Mouse (Mus musculus): ENCODE results near the gene Raver2. TPM values are rescaled to one million over a fixed set of nuclear protein-coding genes. Genes with fewer than 3 reads are reported as not detected.

The Raver2 gene
- polyA plus RNA-seq, 1 experiment from 2014 or later: 9.1 TPM

DNA sequence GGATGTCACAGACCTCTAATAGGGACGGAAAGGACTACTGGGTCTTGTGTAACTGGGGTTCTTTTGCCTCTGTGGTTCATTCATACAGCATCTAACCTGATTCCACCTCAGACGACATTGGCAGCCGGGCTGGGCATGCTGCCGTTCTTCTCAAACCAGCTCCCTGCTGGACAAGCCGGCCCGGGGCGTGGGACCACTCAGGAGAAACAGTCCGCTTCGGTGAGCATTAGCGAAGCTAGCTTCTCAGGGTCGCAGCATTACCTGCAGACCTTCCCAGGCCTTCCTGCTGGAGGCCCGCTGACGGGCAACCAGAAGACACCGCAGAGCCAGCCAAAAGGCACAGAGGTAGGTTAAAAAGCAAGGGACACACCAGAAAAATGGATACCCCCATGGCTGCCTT lies 67.1 kb downstream of the Raver2 start:
- Histone ChIP-seq H3K36me3 (peaks cover 18% of the 10 kb centered on the region), H3K27ac (no peak overlapping the region), H3K27me3 (ENCODE audit: insufficient read depth, poor library complexity, severe bottlenecking) (no peaks in the 10 kb centered on the region), H3K4me3 (no peak overlapping the region), H3K4me1 (replicated peaks) (no peaks in the 10 kb centered on the region), H3K9me3 (no peaks in the 10 kb centered on the region)
- WGBS: 91% methylated on average over 14 of the region's 14 CpGs
- no peak for DNase-seq (ENCODE audit: low spot score)

DNA sequence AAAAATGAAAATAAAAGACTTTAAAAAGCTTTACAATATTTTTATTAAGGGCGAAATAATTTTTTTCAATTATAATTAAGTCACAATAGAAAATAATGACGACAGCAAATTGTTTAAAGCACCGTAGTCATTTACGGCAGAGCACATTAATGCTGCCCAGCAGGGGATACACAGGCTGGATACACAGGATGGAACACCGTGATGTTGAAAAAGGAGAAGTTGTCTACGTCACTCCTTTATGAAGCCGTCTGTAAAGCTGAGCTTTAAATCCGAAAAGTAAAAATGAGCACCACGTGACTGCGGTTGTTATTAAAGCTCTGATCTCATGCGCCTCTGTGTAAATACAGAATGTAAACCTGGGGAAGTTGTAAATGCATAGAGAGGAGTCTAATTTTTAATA lies 69.2 kb downstream of the Raver2 start:
- Histone ChIP-seq H3K9me3 (no peaks in the 10 kb centered on the region), H3K36me3 (peaks cover 10% of the 10 kb centered on the region), H3K4me3 (no peak overlapping the region), H3K27me3 (ENCODE audit: insufficient read depth, poor library complexity, severe bottlenecking) (no peaks in the 10 kb centered on the region), H3K4me1 (replicated peaks) (0 out of 2 replicates have a peak, but pooled peaks cover under 1% of the 10 kb centered on the region), H3K27ac (no peak overlapping the region)
- no peak for DNase-seq (ENCODE audit: low spot score)
- WGBS: 88% methylated on average over 11 of the region's 11 CpGs

DNA sequence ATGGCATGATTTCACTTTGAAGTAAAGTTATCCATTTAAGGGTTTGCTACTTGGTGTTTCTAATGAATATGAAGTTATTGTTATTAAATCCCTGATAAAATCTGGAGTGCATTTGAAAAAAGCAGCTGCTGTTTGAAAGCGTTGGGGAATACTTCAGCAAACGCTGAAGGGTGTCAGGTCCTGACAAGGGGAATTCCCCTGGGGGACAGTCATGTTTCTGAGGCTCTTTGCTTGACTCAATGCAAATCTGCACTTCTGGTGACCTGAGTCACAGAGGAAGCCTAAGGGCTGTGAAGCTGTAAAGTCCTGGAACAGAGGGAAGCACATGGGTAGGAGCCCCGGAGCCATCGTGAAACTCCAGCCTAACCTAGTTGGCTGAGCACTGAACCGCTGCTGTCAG lies 73.0 kb downstream of the Raver2 start:
- Histone ChIP-seq H3K27me3 (ENCODE audit: insufficient read depth, poor library complexity, severe bottlenecking) (no peaks in the 10 kb centered on the region), H3K27ac (no peak overlapping the region), H3K36me3 (peaks cover 3% of the 10 kb centered on the region; the same call in 1 of the 2 replicates), H3K4me3 (no peak overlapping the region), H3K4me1 (replicated peaks) (peaks cover 32% of the 10 kb centered on the region), H3K9me3 (no peaks in the 10 kb centered on the region)
- 81% methylated on average over 5 of the region's 5 CpGs for WGBS
- DNase-seq (ENCODE audit: low spot score): no peak

DNA sequence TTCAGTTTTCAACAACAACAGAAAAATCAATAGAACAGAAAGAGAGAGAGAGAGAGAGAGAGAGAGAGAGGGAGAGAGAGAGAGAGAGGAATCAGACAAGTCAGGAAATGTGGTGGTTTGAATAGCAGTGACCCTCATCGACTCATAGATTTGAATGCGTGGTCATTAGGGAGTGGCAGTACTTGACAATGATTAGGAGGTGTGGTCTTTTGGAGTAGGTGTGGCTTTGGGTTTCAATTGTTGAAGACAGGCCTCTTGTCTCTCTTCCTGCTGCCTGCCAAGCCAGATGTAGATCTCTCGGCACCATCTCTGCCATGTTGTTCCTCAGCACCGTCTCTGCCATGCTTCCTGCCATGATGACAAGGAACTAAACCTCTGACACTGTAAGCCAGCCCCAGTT lies 75.1 kb downstream of the Raver2 start:
- H3K27me3 ChIP-seq (ENCODE audit: insufficient read depth, poor library complexity, severe bottlenecking): no peaks in the 10 kb centered on the region
- no peak overlapping the region for H3K4me3 ChIP-seq
- H3K36me3 ChIP-seq: peaks cover 18% of the 10 kb centered on the region
- peaks cover 32% of the 10 kb centered on the region for H3K4me1 ChIP-seq (replicated peaks)
- no peaks in the 10 kb centered on the region for H3K9me3 ChIP-seq
- WGBS: 67% methylated on average over 4 of the region's 4 CpGs
- no peak for DNase-seq (ENCODE audit: low spot score)
- H3K27ac ChIP-seq: no peak overlapping the region

DNA sequence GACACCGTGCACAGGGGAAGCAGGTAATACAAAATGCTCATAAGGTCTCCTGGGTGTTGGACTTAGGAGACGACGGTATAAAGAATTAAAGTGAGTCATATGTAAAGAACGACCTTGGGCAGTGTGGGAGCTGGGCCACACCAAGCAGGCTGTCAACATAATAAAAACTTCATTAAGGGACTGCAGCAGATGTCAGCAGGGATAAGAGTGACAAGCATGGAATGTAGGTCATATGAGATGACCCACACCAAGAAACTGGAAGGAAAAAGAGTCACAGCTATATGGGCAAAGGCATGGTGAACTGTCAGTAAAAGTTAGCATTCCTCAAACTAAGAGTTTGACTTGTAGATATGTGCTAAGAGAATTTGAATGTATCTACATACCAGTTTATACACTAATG lies 75.6 kb downstream of the Raver2 start:
- 57% methylated on average over 4 of the region's 4 CpGs for WGBS

DNA sequence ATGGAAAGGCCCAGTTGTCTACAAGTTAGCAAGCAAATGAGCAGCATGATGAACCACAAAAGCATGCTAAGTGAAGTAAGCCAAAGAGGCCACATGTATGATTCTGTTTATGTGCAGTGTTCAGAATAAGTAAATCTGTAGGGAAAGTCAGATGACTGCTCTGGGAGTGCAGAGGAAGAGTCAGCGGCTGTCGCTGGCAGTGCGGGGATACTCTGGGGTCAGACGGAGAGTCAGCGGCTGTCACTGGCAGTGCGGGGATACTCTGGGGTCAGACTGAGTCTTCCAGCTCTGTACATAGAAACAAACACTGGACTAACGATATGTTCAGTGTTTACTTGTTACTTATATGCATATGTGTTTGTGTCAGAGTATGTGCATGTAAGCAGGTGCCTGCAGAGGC lies 76.0 kb downstream of the Raver2 start:
- 62% methylated on average over 7 of the region's 7 CpGs for WGBS
- no peak for DNase-seq (ENCODE audit: low spot score)
- Histone ChIP-seq H3K9me3 (no peaks in the 10 kb centered on the region), H3K36me3 (peaks cover 25% of the 10 kb centered on the region), H3K27ac (no peak overlapping the region), H3K4me3 (no peak overlapping the region), H3K4me1 (replicated peaks) (peaks cover 32% of the 10 kb centered on the region), H3K27me3 (ENCODE audit: insufficient read depth, poor library complexity, severe bottlenecking) (no peaks in the 10 kb centered on the region)

More for the DNA sequence above, 75.6 kb downstream of the Raver2 start:
- Histone ChIP-seq H3K27ac (no peak overlapping the region), H3K27me3 (ENCODE audit: insufficient read depth, poor library complexity, severe bottlenecking) (no peaks in the 10 kb centered on the region), H3K9me3 (no peaks in the 10 kb centered on the region), H3K36me3 (peaks cover 20% of the 10 kb centered on the region), H3K4me3 (no peak overlapping the region), H3K4me1 (replicated peaks) (peaks cover 32% of the 10 kb centered on the region)
- DNase-seq (ENCODE audit: low spot score): no peak

DNA sequence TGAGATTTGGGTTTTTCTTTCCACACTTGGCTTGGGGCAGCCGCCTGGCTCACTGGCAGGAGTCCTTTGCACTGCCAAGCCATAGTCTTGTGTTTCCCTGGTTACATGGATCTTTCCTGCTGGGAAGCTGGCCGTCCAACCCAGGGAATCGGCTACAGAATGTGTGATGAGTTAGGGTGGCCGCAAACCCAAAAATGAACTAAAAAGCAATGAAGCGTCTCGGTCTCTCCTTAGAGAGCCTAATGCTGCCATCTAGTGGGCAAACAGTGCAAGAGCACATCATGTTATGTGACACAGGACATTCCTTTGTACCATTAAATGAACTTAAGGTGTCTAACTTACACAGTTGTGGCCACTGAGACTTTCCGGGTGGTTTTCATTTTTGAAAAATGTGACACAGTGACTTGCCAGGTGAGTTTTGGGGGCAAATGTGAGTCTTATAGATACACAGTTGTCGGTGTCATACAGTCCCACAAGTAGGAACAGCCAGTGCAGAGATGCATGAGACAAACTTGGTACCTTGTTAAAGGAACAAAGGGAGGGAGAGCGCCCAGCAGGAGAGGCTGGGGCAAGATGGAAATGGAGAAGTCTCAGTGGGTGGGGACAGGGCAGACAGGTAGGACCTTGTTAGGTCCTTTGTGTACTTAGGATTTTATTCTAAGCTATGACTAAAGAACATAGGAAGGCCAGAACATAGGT lies 77.4 kb downstream of the Raver2 start:
- 32% methylated on average over 9 of the region's 9 CpGs for WGBS
- no peaks in the 10 kb centered on the region for H3K9me3 ChIP-seq
- peak; percentile 72 for DNase-seq (ENCODE audit: low spot score)
- H3K4me1 ChIP-seq (replicated peaks): peaks cover 32% of the 10 kb centered on the region
- no peaks in the 10 kb centered on the region for H3K27me3 ChIP-seq (ENCODE audit: insufficient read depth, poor library complexity, severe bottlenecking)
- no peak overlapping the region for H3K4me3 ChIP-seq
- no peak overlapping the region for H3K27ac ChIP-seq
- H3K36me3 ChIP-seq: peaks cover 36% of the 10 kb centered on the region

DNA sequence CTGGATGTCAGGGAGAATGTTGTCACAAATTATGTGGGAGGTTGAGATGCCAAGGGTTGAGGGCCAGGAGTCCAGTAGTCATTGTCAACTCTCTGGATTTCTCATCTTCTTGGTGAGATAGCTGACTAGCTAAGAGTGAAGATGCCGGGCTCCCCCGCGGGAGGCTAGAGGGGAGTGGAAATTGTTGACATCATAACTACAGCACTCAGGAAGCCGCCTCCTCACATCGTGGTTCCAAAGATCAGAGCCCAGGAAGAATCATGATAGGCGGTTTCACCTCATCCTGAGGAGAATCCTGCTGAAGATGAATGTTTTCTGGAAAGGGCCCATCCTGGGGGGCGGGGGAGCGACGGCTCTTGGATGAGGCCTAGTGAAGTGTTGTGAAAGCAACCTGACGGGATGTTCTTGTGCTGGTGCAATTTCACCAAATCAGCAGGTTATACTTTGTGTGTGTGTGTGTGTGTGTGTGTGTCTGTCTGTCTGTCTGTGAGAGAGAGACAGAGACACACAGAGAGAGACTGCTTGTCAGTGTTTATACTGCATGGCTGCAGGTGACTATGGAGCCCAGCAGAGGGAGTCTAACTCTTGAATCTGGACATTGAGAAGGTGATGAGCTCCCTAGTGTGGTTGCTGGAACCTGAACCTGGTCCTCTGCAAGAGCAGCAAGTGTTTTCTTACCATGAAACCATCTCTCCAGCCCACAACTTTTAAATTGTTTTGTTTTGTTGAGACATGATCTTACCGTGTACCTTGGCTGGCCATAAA lies 78.3 kb downstream of the Raver2 start:
- no peak overlapping the region for H3K4me3 ChIP-seq
- DNase-seq (ENCODE audit: low spot score): no peak
- no peaks in the 10 kb centered on the region for H3K27me3 ChIP-seq (ENCODE audit: insufficient read depth, poor library complexity, severe bottlenecking)
- peaks cover 32% of the 10 kb centered on the region for H3K4me1 ChIP-seq (replicated peaks)
- peaks cover 42% of the 10 kb centered on the region for H3K36me3 ChIP-seq
- H3K27ac ChIP-seq: no peak overlapping the region
- H3K9me3 ChIP-seq: no peaks in the 10 kb centered on the region
- WGBS: 91% methylated on average over 11 of the region's 11 CpGs

DNA sequence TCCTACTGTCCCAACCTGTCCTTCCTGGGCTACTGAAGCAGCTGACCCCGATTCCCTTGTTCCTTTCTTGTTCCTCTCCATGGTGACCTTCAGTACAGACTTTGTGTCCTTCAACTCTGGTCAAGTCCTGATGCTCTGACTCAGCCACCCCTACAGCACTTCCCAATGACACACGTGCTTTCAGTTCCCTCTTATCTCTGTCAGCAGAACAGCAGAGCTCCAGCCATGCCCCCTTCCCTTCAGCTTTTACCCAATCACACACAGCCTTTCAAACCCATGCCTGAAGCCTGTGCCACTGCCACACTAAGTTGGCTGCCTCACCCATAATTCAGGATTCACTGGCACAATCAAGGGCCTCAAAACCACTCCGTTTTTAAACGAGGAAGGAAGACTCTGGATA lies 86.8 kb downstream of the Raver2 start:
- no peak overlapping the region for H3K27ac ChIP-seq
- no peak overlapping the region for H3K4me3 ChIP-seq
- WGBS: 83% methylated on average over 4 of the region's 4 CpGs
- no peaks in the 10 kb centered on the region for H3K9me3 ChIP-seq
- H3K27me3 ChIP-seq (ENCODE audit: insufficient read depth, poor library complexity, severe bottlenecking): no peaks in the 10 kb centered on the region
- no peaks in the 10 kb centered on the region for H3K4me1 ChIP-seq (replicated peaks)
- H3K36me3 ChIP-seq: peaks cover 87% of the 10 kb centered on the region
- DNase-seq (ENCODE audit: low spot score): no peak

DNA sequence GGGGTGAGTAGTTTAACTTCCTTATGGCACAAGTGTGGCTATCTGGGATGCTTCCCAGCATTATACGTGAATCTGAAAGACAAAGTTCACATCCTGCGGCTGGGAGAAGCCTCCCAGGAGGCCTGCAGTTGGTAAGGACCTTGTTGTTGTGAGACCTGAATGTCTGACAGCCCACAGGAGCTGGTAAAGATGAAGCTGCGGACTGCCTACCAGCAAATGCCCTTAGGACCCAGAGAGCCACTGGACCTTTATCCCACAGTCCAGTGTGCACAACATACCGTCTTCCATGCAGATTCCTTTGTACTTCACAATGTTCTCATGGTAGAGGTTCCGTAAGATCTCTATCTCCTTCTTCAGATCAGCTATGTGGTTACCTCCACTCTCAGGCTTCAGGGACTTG lies 88.7 kb downstream of the Raver2 start:
- no peak overlapping the region for H3K4me3 ChIP-seq
- H3K9me3 ChIP-seq: no peaks in the 10 kb centered on the region
- H3K36me3 ChIP-seq: peaks cover 82% of the 10 kb centered on the region
- WGBS: 96% methylated on average over 5 of the region's 5 CpGs
- H3K4me1 ChIP-seq (replicated peaks): no peaks in the 10 kb centered on the region
- H3K27me3 ChIP-seq (ENCODE audit: insufficient read depth, poor library complexity, severe bottlenecking): no peaks in the 10 kb centered on the region
- H3K27ac ChIP-seq: no peak overlapping the region
- DNase-seq (ENCODE audit: low spot score): no peak

DNA sequence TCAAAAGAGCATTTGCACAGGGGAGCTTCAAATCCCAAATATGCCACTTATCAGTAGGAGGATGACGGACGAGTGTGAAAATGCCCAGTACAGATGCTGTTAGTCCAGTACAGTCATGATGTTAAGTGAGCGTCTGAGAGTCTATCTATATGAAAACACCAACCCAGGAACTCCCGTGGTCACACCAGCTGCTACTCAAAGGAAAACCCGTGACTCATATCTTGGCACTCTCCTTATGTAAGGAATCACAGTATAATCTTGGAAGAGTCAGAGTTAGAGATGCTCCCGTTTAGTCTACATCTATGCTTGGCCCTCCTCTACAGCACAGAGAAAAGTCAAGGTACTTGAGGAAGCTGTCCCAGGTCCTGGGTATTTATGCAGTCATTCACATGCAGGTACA lies 89.5 kb downstream of the Raver2 start:
- Histone ChIP-seq H3K36me3 (peaks cover 81% of the 10 kb centered on the region), H3K4me3 (no peak overlapping the region), H3K9me3 (no peaks in the 10 kb centered on the region), H3K4me1 (replicated peaks) (no peaks in the 10 kb centered on the region), H3K27me3 (ENCODE audit: insufficient read depth, poor library complexity, severe bottlenecking) (no peaks in the 10 kb centered on the region), H3K27ac (no peak overlapping the region)
- WGBS: 91% methylated on average over 6 of the region's 6 CpGs
- DNase-seq (ENCODE audit: low spot score): no peak

DNA sequence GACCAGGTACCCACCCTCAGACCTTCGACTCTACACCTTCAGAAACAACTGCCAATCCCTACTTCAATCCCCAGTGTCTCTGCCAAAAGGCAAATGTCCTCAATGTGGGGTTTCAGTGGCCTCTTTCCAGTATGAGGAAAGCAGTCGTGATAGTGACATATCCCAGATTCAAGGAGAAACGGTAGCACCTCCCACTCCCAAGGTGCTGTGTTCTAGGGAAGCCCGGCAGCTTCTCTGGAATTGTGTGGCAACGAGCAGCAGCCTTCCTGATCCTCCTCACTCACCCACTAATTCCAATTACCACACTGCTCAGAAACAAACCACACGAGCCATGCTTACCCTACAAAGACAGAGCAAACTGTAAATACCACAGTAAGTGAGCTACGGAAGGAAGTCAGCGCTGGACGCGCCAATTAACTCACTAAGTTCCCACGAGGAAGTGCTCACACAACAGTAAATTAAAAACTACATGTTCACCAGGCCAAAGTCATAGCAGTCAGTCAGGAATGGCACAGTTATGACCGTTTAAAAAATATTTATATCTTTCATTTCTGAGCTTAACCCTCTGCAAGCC lies 90.5 kb downstream of the Raver2 start:
- peaks cover 78% of the 10 kb centered on the region for H3K36me3 ChIP-seq

DNA sequence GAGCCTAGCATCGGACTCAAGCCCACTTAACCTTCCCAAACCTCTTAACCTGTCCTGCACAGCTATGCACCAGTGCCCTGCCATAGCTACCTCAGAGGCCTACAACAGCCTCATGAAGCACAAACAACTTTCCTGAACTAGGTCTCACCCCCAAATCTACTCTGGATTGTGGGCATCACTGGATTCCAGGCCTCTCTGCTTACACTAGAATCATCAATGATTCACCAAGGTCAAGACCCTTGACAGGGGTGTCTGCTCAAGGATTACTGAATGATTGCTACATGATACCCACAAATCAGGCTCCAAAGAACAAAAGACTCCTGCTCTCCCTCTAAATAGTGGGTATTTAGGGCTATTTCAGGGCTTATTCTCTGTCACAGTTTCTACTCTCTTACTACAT lies 92.0 kb downstream of the Raver2 start:
- H3K9me3 ChIP-seq: no peaks in the 10 kb centered on the region
- no peaks in the 10 kb centered on the region for H3K27me3 ChIP-seq (ENCODE audit: insufficient read depth, poor library complexity, severe bottlenecking)
- H3K4me1 ChIP-seq (replicated peaks): no peaks in the 10 kb centered on the region
- no peak overlapping the region for H3K4me3 ChIP-seq
- DNase-seq (ENCODE audit: low spot score): no peak
- peaks cover 72% of the 10 kb centered on the region for H3K36me3 ChIP-seq
- WGBS: 92% methylated on average over 1 of the region's 1 CpGs
- H3K27ac ChIP-seq: no peak overlapping the region

More for the DNA sequence above, 90.5 kb downstream of the Raver2 start:
- WGBS: 90% methylated on average over 12 of the region's 12 CpGs
- no peak for DNase-seq (ENCODE audit: low spot score)
- Histone ChIP-seq H3K27ac (no peak overlapping the region), H3K4me1 (replicated peaks) (no peaks in the 10 kb centered on the region), H3K27me3 (ENCODE audit: insufficient read depth, poor library complexity, severe bottlenecking) (no peaks in the 10 kb centered on the region), H3K4me3 (no peak overlapping the region), H3K9me3 (no peaks in the 10 kb centered on the region)

Data from hindbrain, embryonic 10.5 days (tissue).